Mouse (Mus musculus) myocyte (in vitro differentiated cells): Measurements from ENCODE around the gene Nbeal2.

Experiments used
- CEBPB ChIP-seq: IDR thresholded peaks from 2 replicates; pipeline ENCODE4 v1.6.1; 2011; ENCODE audit warnings: mild to moderate bottlenecking, moderate library complexity; ENCODE audit not compliant: poor library complexity, insufficient read depth, severe bottlenecking
- E2F4 ChIP-seq: IDR thresholded peaks from one replicate; pipeline ENCODE4 v1.6.1; 2011; ENCODE audit warnings: mild to moderate bottlenecking, control low read depth, moderate library complexity; ENCODE audit not compliant: insufficient read depth
- MAX ChIP-seq: IDR thresholded peaks from one replicate; pipeline ENCODE4 v1.6.1; 2011; ENCODE audit warnings: low read depth, mild to moderate bottlenecking, control low read depth
- MYOD1 ChIP-seq, 3 experiments: IDR thresholded peaks; one replicate each; pipeline ENCODE4 v1.6.1; 2011; ENCODE audit warnings: control low read depth in 2 of 3, low read depth in 2 of 3, mild to moderate bottlenecking in 2 of 3, moderate library complexity in 1 of 3; ENCODE audit not compliant: insufficient read length in 2 of 3, control insufficient read depth in 1 of 3
- MYOG ChIP-seq, 3 experiments: IDR thresholded peaks; one replicate each; pipeline ENCODE4 v1.6.1; 2011; ENCODE audit warnings: control low read depth in 2 of 3, low read depth in 2 of 3, mild to moderate bottlenecking in 2 of 3; ENCODE audit not compliant: insufficient read length in 2 of 3, control insufficient read depth in 1 of 3, insufficient read depth in 1 of 3
- POLR2A ChIP-seq: IDR thresholded peaks from one replicate; pipeline ENCODE4 v1.6.1; 2011; ENCODE audit warnings: low read depth, mild to moderate bottlenecking, control low read depth, moderate library complexity; ENCODE audit not compliant: insufficient read length
- POLR2AphosphoS2 ChIP-seq: IDR thresholded peaks from one replicate; pipeline ENCODE4 v1.6.1; 2011; ENCODE audit warnings: low read depth, control low read depth; ENCODE audit not compliant: insufficient read length
- REST ChIP-seq: IDR thresholded peaks from one replicate; pipeline ENCODE4 v1.6.1; 2011; ENCODE audit warnings: mild to moderate bottlenecking, control low read depth, moderate library complexity; ENCODE audit not compliant: insufficient read depth, insufficient read length
- SRF ChIP-seq: IDR thresholded peaks from one replicate; pipeline ENCODE4 v1.6.1; 2011; ENCODE audit warnings: low read depth; ENCODE audit not compliant: control insufficient read depth, insufficient read length
- TCF12 ChIP-seq: IDR thresholded peaks from one replicate; pipeline ENCODE4 v1.6.1; 2011; ENCODE audit warnings: mild to moderate bottlenecking, control low read depth; ENCODE audit not compliant: poor library complexity, insufficient read depth, severe bottlenecking
- TCF3 ChIP-seq: IDR thresholded peaks from one replicate; pipeline ENCODE4 v1.6.1; 2011; ENCODE audit warnings: low read depth, control low read depth; ENCODE audit not compliant: insufficient read length
- USF1 ChIP-seq: IDR thresholded peaks from one replicate; pipeline ENCODE4 v1.6.1; 2011; ENCODE audit warnings: low read depth, mild to moderate bottlenecking, control low read depth, moderate library complexity

- TF ChIP-seq POLR2A (peak; percentile 31), E2F4 (no peak), USF1 (no peak), SRF (no peak), MYOD1 (IDR thresholded peaks at IDR 0.05; ENCODE audit: control insufficient read depth in 1 of 3, insufficient read length in 2 of 3, low read depth in 2 of 3) (peak in 1 of 3 experiments; percentile 42), MAX (no peak), POLR2AphosphoS2 (no peak), CEBPB (no peak), MYOG (IDR thresholded peaks at IDR 0.05; ENCODE audit: control insufficient read depth in 1 of 3, insufficient read depth in 1 of 3, insufficient read length in 2 of 3, low read depth in 2 of 3) (peak in 1 of 3 experiments; percentile 31), TCF12 (no peak), REST (no peak), TCF3 (no peak)
Observed at GRCm38 (mm10) chr9:110685591-110685990, 31.6 kb upstream of the Nbeal2 start.
